Mouse (Mus musculus) olfactory bulb, adult 2 months (tissue): ENCODE measurements around the gene Thsd7b.

Experiments
- CTCF ChIP-seq: fragments of 200-500 bp; IDR thresholded peaks from 2 replicates; pipeline ENCODE4 v1.5.1; 2012; ENCODE audit warnings: low read depth, mild to moderate bottlenecking, low read length, moderate library complexity; ENCODE audit not compliant: insufficient read depth
- POLR2A ChIP-seq: fragments of 200-500 bp; IDR thresholded peaks from 2 replicates; pipeline ENCODE4 v1.6.1; 2012; ENCODE audit warnings: mild to moderate bottlenecking, low read depth, low read length, moderate library complexity; ENCODE audit not compliant: insufficient read depth

GRCm38 (mm10) chr1:129850007-129850564 lies 577.0 kb downstream of the Thsd7b start:
- no peak for TF ChIP-seq POLR2A
- no peak for TF ChIP-seq CTCF
